Mouse (Mus musculus): ENCODE measurements at regions not wholly inside any gene's neighbourhood (a gene's known extent, or its start where the extent isn't known, plus 50 kb on each side); places are given as distances from the start of the nearest gene placed in this dataset.
A peak's percentile ranks its signal among the peaks of the same experiment; 100 is the strongest.

DNA sequence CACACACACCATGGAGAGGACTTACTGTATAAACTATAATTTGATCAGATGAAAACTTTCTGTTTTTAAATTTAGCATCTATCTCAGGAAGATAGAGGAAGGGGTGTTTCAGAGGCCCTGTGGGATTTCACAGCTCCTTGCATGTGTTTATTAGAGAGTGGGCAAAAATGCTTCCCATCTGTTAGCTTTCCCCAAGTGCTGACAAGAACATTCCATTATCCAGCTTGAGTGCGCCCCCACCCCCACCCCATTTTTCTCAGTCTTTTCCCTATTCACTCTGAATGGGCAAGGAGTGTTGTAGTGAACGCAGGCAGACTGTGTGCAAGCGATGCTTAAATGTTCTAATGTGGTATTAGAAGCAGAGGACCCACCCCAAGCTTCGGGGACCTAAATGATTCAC lies 228.2 kb upstream of the Fn1 start:
- no peak for TF ChIP-seq CTCF (IDR thresholded peaks at IDR 0.05; ENCODE audit: low read depth)
- Histone ChIP-seq H3K4me3 (ENCODE audit: low read depth, low read length) (no peak overlapping the region), H3K4me2 (no peak overlapping the region), H3K36me3 (ENCODE audit: insufficient read depth) (no peaks in the 10 kb centered on the region), H3K4me1 (ENCODE audit: insufficient read depth) (no peaks in the 10 kb centered on the region; the same call in 1 of the 2 replicates), H3K27ac (ENCODE audit: low read depth) (peak overlapping the region; percentile 31; the same call in 1 of the 2 replicates), H3K9me3 (ENCODE audit: low read depth, low read length) (no peaks in the 10 kb centered on the region), H3K27me3 (ENCODE audit: insufficient read depth, low read length) (no peaks in the 10 kb centered on the region), H3K9ac (no peak overlapping the region)
- DNase-seq (peak; percentile 72), ATAC-seq (ENCODE audit: insufficient read depth) (peak; percentile 70)
- 61% methylated on average over 4 of the region's 4 CpGs for WGBS

DNA sequence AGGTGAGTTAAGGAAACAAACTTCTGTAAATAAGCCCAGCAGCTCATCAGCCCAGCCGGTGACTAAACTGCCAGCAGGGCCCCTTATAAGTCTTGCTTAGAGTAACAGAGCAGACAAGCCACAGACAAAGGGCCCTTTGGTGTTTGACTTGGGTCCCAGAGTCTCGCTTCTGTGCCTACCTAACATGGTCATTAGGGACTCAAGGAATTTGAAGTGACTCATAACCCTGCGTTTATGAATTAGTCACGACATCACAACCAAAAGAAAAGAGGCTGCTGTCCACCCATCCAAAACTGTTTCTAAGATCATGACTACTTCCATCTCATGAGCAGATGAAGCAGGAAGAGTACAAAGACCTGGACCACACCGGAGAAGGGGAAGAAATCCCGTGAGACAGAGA lies 227.5 kb upstream of the Fn1 start:
- 0 out of 2 replicates have a peak overlapping the region, but pooled peaks have one; percentile 16 for H3K27ac ChIP-seq (ENCODE audit: low read depth)
- ATAC-seq (ENCODE audit: insufficient read depth) (no peak), DNase-seq (no peak)
- no peaks in the 10 kb centered on the region for H3K27me3 ChIP-seq (ENCODE audit: insufficient read depth, low read length)
- no peak overlapping the region for H3K4me3 ChIP-seq (ENCODE audit: low read depth, low read length)
- H3K9ac ChIP-seq: no peak overlapping the region
- no peaks in the 10 kb centered on the region for H3K36me3 ChIP-seq (ENCODE audit: insufficient read depth)
- no peak for TF ChIP-seq CTCF (IDR thresholded peaks at IDR 0.05; ENCODE audit: low read depth)
- WGBS: 63% methylated on average over 6 of the region's 6 CpGs
- no peaks in the 10 kb centered on the region for H3K9me3 ChIP-seq (ENCODE audit: low read depth, low read length)
- H3K4me2 ChIP-seq: no peak overlapping the region
- no peaks in the 10 kb centered on the region; the same call in 1 of the 2 replicates for H3K4me1 ChIP-seq (ENCODE audit: insufficient read depth)

DNA sequence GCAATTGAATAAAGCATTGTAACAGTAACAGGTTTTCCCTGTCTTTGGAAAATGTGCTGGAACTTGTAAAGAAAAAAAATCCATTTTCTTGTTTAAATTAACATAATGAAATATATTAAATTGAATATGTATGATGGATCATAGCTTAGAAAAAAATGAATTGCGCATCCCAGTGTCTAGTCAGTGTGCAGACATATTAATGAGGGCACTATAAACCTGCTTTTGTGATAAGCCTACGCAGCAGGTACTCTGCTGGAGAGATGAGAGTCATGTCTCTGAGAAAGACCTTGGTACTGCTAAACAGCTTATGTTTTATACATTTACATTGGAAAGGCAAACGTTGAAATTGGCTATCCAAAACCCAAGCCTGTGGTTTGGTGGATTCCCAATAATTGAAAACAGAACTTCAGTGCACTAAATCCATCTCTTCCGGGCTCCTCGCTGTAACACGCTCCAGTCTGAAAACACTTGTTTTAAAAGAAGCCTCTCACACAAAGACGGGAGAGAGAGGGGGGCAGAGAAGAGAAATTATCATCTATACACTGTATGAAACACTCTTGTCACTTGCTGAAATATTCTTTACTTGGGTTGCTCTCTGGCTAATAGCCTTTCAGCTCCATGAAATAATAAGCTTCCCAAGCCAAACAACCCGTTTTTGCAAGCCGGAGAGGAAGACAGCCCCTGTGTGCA lies 223.9 kb upstream of the Fn1 start:
- DNase-seq: no peak
- ATAC-seq (ENCODE audit: insufficient read depth): no peak
- Histone ChIP-seq H3K4me2 (no peak overlapping the region), H3K27me3 (ENCODE audit: insufficient read depth, low read length) (no peaks in the 10 kb centered on the region), H3K4me1 (ENCODE audit: insufficient read depth) (no peaks in the 10 kb centered on the region), H3K9me3 (ENCODE audit: low read depth, low read length) (no peaks in the 10 kb centered on the region), H3K4me3 (ENCODE audit: low read depth, low read length) (no peak overlapping the region), H3K36me3 (ENCODE audit: insufficient read depth) (no peaks in the 10 kb centered on the region), H3K9ac (no peak overlapping the region), H3K27ac (ENCODE audit: low read depth) (no peak overlapping the region)
- 67% methylated on average over 9 of the region's 9 CpGs for WGBS
- no peak for TF ChIP-seq CTCF (IDR thresholded peaks at IDR 0.05; ENCODE audit: low read depth)

DNA sequence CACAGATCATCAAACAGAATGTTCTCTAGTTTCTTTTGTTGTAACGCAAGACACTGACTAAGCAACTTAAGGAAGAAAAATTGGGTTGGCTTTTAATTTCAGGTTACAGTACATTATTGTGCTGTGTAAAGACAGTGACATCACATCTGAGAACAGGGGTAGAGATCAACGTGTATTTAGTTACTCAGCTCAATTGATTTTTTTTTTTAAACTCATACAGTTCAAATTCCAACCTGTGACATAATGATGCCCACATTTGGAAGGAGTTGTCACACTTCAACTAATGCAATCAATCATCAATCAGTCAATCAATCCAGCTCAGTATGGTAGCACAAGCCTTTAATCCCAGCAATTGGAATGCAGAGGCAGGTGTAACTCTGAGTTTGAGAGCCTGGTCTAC lies 221.0 kb upstream of the Fn1 start:
- H3K9me3 ChIP-seq (ENCODE audit: low read depth, low read length): no peaks in the 10 kb centered on the region
- H3K9ac ChIP-seq: no peak overlapping the region
- H3K4me2 ChIP-seq: no peak overlapping the region
- H3K27ac ChIP-seq (ENCODE audit: low read depth): no peak overlapping the region
- no peak overlapping the region for H3K4me3 ChIP-seq (ENCODE audit: low read depth, low read length)
- no peaks in the 10 kb centered on the region for H3K4me1 ChIP-seq (ENCODE audit: insufficient read depth)
- WGBS: 76% methylated on average over 2 of the region's 2 CpGs
- H3K27me3 ChIP-seq (ENCODE audit: insufficient read depth, low read length): no peaks in the 10 kb centered on the region
- TF ChIP-seq CTCF (IDR thresholded peaks at IDR 0.05; ENCODE audit: low read depth): no peak
- no peaks in the 10 kb centered on the region for H3K36me3 ChIP-seq (ENCODE audit: insufficient read depth)
- no peak for DNase-seq
- no peak for ATAC-seq (ENCODE audit: insufficient read depth)

DNA sequence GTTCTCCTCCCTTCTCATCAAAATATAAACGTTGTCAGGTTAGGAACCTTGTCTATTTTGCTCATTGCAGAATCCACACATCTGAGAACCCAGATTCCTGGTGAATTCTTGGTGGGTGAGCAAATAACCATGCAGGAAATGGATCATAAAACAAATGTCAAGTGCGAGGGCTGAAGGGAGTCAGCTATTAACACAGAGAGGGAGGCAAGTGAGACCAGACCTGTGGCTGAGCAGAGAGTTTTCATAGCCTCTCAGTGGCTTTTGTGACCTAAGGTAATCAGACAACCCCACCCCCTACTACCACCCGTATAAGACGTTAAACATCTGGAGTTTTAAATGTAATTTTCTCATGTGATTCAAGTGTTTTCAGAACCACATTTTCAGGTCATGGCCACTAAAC lies 212.7 kb upstream of the Fn1 start:
- Histone ChIP-seq H3K36me3 (ENCODE audit: insufficient read depth) (no peaks in the 10 kb centered on the region), H3K4me1 (ENCODE audit: insufficient read depth) (no peaks in the 10 kb centered on the region), H3K4me3 (ENCODE audit: low read depth, low read length) (no peak overlapping the region), H3K27ac (ENCODE audit: low read depth) (no peak overlapping the region), H3K4me2 (no peak overlapping the region), H3K27me3 (ENCODE audit: insufficient read depth, low read length) (no peaks in the 10 kb centered on the region), H3K9me3 (ENCODE audit: low read depth, low read length) (no peaks in the 10 kb centered on the region), H3K9ac (no peak overlapping the region)
- ATAC-seq (ENCODE audit: insufficient read depth) (no peak; the same call in 1 of the 2 replicates), DNase-seq (peak; percentile 18)
- no peak for TF ChIP-seq CTCF (IDR thresholded peaks at IDR 0.05; ENCODE audit: low read depth)
- 20% methylated on average over 4 of the region's 4 CpGs for WGBS

DNA sequence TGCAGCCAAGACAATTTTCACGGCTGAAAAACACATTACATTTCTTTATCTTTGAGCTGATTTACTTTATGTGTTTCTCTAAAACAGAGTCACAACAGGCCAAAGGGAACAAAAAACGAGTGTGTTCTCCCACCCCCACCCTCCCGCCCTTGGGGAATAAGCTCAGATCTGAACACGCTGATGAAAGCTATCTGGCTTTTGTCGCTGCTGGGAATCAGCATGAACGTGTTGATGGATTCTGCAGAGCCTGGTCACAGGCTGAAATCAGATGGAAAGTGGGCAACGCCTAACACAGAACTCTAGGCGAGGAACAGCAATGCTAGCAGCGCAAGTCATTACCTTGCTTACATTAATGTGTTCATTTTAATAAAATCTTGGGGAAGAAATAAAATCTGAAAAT lies 211.7 kb upstream of the Fn1 start:
- DNase-seq: no peak
- Histone ChIP-seq H3K4me3 (ENCODE audit: low read depth, low read length) (no peak overlapping the region), H3K9ac (no peak overlapping the region), H3K4me1 (ENCODE audit: insufficient read depth) (no peaks in the 10 kb centered on the region), H3K27me3 (ENCODE audit: insufficient read depth, low read length) (no peaks in the 10 kb centered on the region), H3K27ac (ENCODE audit: low read depth) (no peak overlapping the region), H3K36me3 (ENCODE audit: insufficient read depth) (no peaks in the 10 kb centered on the region), H3K4me2 (no peak overlapping the region), H3K9me3 (ENCODE audit: low read depth, low read length) (no peaks in the 10 kb centered on the region)
- ATAC-seq (ENCODE audit: insufficient read depth): no peak
- no peak for TF ChIP-seq CTCF (IDR thresholded peaks at IDR 0.05; ENCODE audit: low read depth)
- WGBS: 70% methylated on average over 9 of the region's 9 CpGs

DNA sequence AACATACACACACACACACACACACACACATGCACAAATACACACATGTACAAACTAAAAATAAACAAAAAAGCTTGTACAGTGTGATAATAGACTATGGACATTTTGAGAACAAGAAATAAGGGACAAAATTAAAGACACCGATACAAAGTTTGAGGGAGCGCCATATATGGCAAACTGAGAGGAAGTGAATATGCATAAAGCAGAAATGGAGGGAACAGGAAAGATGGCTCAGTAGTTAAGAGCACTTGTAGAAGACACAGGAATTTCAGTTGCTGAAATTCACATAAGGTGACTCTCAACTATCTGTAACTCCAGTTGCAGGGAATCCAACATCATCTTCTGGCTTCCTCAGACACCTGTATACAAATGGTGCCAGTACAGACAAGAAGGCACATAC lies 200.2 kb upstream of the Fn1 start:
- Histone ChIP-seq H3K4me2 (no peak overlapping the region), H3K4me3 (ENCODE audit: low read depth, low read length) (no peak overlapping the region), H3K9ac (no peak overlapping the region), H3K4me1 (ENCODE audit: insufficient read depth) (no peaks in the 10 kb centered on the region), H3K36me3 (ENCODE audit: insufficient read depth) (no peaks in the 10 kb centered on the region), H3K27me3 (ENCODE audit: insufficient read depth, low read length) (no peaks in the 10 kb centered on the region), H3K9me3 (ENCODE audit: low read depth, low read length) (no peaks in the 10 kb centered on the region), H3K27ac (ENCODE audit: low read depth) (no peak overlapping the region)
- DNase-seq: no peak
- 98% methylated on average over 2 of the region's 2 CpGs for WGBS
- ATAC-seq (ENCODE audit: insufficient read depth): no peak
- TF ChIP-seq CTCF (IDR thresholded peaks at IDR 0.05; ENCODE audit: low read depth): no peak

Measured in lung, embryonic 14.5 days (tissue).